Mouse (Mus musculus): ENCODE measurements at regions not wholly inside any gene's neighbourhood (a gene's known extent, or its start where the extent isn't known, plus 50 kb on each side); places are given as distances from the start of the nearest gene placed in this dataset.

DNA sequence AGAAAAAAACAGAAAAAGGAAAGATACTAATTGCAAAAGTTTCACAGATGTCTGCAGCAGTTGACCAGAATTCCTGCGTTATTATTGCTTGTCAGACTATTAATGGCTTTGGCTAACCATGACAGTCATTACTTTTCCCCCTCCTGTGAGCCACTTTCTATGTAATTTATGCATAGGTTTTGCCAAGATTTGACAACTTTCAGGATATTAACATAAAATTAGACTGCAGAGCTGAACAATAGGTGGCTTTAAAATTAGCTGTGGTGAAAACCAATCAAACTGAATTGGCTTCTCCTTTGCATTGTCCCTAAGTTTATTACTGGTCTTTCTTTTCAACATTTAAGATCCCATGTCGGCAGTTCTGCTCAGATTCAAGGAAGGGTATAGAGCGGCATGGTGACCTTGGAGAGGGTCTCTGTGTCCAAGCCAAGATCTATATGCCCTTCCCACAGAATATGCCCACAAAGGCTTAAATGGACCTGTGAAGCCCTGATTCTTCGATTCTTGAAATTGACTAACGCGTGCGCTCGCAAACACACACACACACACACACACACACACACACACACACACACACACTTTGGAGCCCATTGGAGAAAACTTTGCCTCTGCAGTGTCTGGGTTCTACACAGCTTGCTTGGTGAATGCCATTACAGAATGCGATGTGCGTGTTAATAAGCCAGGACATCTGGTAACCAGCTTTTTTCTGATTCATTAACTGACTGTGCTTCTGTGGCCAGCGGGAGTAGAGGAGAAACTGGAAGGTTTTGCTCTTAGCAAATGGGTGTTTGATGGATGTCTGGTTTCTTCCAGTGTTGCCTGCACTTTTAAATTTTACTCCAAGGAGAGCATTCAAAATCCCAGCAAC is 69.8 kb upstream of the Itga4 start:
- no peak overlapping the region for H3K27ac ChIP-seq (ENCODE audit: low read depth, low read length)
- no peaks in the 10 kb centered on the region for H3K4me1 ChIP-seq (replicated peaks; ENCODE audit: control insufficient read depth, insufficient read depth, low read length)
- ATAC-seq: no peak
- no peak overlapping the region for H3K4me3 ChIP-seq (ENCODE audit: low read depth, low read length)
- H3K9me3 ChIP-seq (ENCODE audit: control insufficient read depth): no peaks in the 10 kb centered on the region
- 86% methylated on average over 11 of the region's 11 CpGs for WGBS
- no peaks in the 10 kb centered on the region for H3K27me3 ChIP-seq (replicated peaks; ENCODE audit: control insufficient read depth, insufficient read depth, low read length)
- no peak overlapping the region for H3K4me2 ChIP-seq (replicated peaks; ENCODE audit: low read depth)
- no peak overlapping the region for H3K9ac ChIP-seq (ENCODE audit: low read depth, low read length)
- TF ChIP-seq CTCF (IDR thresholded peaks at IDR 0.05; ENCODE audit: low read depth): no peak
- H3K36me3 ChIP-seq (ENCODE audit: control insufficient read depth, insufficient read depth): no peaks in the 10 kb centered on the region

- no peaks in the 10 kb centered on the region for H3K4me1 ChIP-seq (replicated peaks; ENCODE audit: control insufficient read depth, insufficient read depth, low read length)
- no peaks in the 10 kb centered on the region for H3K9me3 ChIP-seq (ENCODE audit: control insufficient read depth)
- no peak overlapping the region for H3K4me3 ChIP-seq (ENCODE audit: low read depth, low read length)
- H3K27me3 ChIP-seq (replicated peaks; ENCODE audit: control insufficient read depth, insufficient read depth, low read length): no peaks in the 10 kb centered on the region
- no peak for ATAC-seq
- H3K4me2 ChIP-seq (replicated peaks; ENCODE audit: low read depth): no peak overlapping the region
- H3K27ac ChIP-seq (ENCODE audit: low read depth, low read length): no peak overlapping the region
- TF ChIP-seq CTCF (IDR thresholded peaks at IDR 0.05; ENCODE audit: low read depth): no peak
- no peaks in the 10 kb centered on the region for H3K36me3 ChIP-seq (ENCODE audit: control insufficient read depth, insufficient read depth)
- H3K9ac ChIP-seq (ENCODE audit: low read depth, low read length): no peak overlapping the region
- WGBS: 93% methylated on average over 7 of the region's 7 CpGs
These were observed 68.3 kb upstream of the Itga4 start for GRCm38 (mm10) chr2:79186878-79187277.

DNA sequence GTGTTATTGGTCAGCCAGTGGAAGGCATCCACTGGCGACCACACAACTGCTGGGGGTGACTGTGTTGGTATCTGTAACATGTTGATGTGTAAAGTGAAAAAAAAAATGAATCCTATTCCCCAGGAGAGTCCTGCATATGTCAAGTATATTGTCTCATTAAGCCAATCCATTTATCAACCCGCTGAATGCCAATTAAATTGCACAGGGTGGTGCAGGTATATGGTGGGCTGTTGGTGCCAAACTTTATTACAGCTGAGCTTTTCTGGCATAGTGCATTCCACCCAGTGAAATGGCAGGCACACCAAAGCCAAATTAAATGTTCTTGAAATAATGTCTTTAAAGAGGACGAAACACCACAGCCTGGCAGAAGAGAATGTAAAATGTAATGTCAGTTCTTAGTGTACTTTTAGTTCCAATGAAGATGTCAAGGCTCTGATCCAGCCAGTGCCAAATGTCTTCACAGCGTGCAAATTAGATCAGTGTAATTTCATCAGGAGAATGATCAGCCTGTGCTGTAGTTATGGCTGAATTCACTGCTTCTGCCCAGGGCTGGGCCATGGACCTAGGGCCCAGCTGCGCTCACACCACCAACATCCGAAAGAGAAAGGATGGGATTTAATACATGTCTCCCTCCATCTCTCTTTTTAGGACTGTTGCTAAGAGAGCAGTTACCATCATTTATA is 66.6 kb upstream of the Itga4 start:
- Histone ChIP-seq H3K9ac (ENCODE audit: low read depth, low read length) (no peak overlapping the region), H3K4me2 (replicated peaks; ENCODE audit: low read depth) (no peak overlapping the region), H3K27ac (ENCODE audit: low read depth, low read length) (no peak overlapping the region), H3K4me3 (ENCODE audit: low read depth, low read length) (no peak overlapping the region), H3K4me1 (replicated peaks; ENCODE audit: control insufficient read depth, insufficient read depth, low read length) (no peaks in the 10 kb centered on the region), H3K9me3 (ENCODE audit: control insufficient read depth) (no peaks in the 10 kb centered on the region), H3K36me3 (ENCODE audit: control insufficient read depth, insufficient read depth) (no peaks in the 10 kb centered on the region), H3K27me3 (replicated peaks; ENCODE audit: control insufficient read depth, insufficient read depth, low read length) (no peaks in the 10 kb centered on the region)
- no peak for TF ChIP-seq CTCF (IDR thresholded peaks at IDR 0.05; ENCODE audit: low read depth)
- ATAC-seq: no peak
- 89% methylated on average over 6 of the region's 6 CpGs for WGBS

- Histone ChIP-seq H3K27me3 (replicated peaks; ENCODE audit: control insufficient read depth, insufficient read depth, low read length) (no peaks in the 10 kb centered on the region), H3K4me2 (replicated peaks; ENCODE audit: low read depth) (no peak overlapping the region), H3K9ac (ENCODE audit: low read depth, low read length) (no peak overlapping the region), H3K4me3 (ENCODE audit: low read depth, low read length) (no peak overlapping the region), H3K4me1 (replicated peaks; ENCODE audit: control insufficient read depth, insufficient read depth, low read length) (no peaks in the 10 kb centered on the region), H3K36me3 (ENCODE audit: control insufficient read depth, insufficient read depth) (no peaks in the 10 kb centered on the region), H3K9me3 (ENCODE audit: control insufficient read depth) (no peaks in the 10 kb centered on the region), H3K27ac (ENCODE audit: low read depth, low read length) (no peak overlapping the region)
- WGBS: 61% methylated on average over 1 of the region's 1 CpGs
- TF ChIP-seq CTCF (IDR thresholded peaks at IDR 0.05; ENCODE audit: low read depth): no peak
- ATAC-seq: no peak
These were observed 61.4 kb upstream of the Itga4 start for GRCm38 (mm10) chr2:79193851-79194250.

GRCm38 (mm10) chr2:79201677-79202076 is 53.5 kb upstream of the Itga4 start:
- ATAC-seq: no peak
- WGBS: 78% methylated on average over 6 of the region's 6 CpGs
- Histone ChIP-seq H3K9me3 (ENCODE audit: control insufficient read depth) (no peaks in the 10 kb centered on the region), H3K4me3 (ENCODE audit: low read depth, low read length) (no peak overlapping the region), H3K4me2 (replicated peaks; ENCODE audit: low read depth) (no peak overlapping the region), H3K9ac (ENCODE audit: low read depth, low read length) (no peak overlapping the region), H3K4me1 (replicated peaks; ENCODE audit: control insufficient read depth, insufficient read depth, low read length) (no peaks in the 10 kb centered on the region), H3K27me3 (replicated peaks; ENCODE audit: control insufficient read depth, insufficient read depth, low read length) (no peaks in the 10 kb centered on the region), H3K36me3 (ENCODE audit: control insufficient read depth, insufficient read depth) (no peaks in the 10 kb centered on the region), H3K27ac (ENCODE audit: low read depth, low read length) (no peak overlapping the region)
- no peak for TF ChIP-seq CTCF (IDR thresholded peaks at IDR 0.05; ENCODE audit: low read depth)
